Mouse (Mus musculus) Patski (cell line): ENCODE measurements around the gene Mien1. TPM values are rescaled to one million over a fixed set of nuclear protein-coding genes. Genes with fewer than 3 reads are reported as not detected.

Source experiments
- ATAC-seq: fragments of 100-300 bp; one replicate; pipeline ENCODE4 v1.8.0; 2021
- CTCF ChIA-PET: fragments of 350-600 bp; sonication (Branson Sonifier 250); formaldehyde crosslinking; loops from one replicate; lab custom pipeline; 2022; ENCODE audit warnings: inconsistent platforms; lab: Charles Lee
- POLR2A ChIA-PET: fragments of 350-600 bp; sonication (Branson Sonifier 250); formaldehyde crosslinking; loops from one replicate; lab custom pipeline; 2022; ENCODE audit warnings: antibody characterized with exemption, inconsistent platforms; lab: Charles Lee
- DNase-seq: peaks from one replicate; pipeline ENCODE4 v3.0.0-alpha.2; 2011; ENCODE audit warnings: low read depth, low spot score
- H3K27me3 ChIP-seq: fragments of 371-371 bp; one replicate; pipeline ENCODE4 v1.5.1; 2021
- CTCF ChIP-seq: fragments of 100-300 bp; IDR thresholded peaks from one replicate; pipeline ENCODE4 v1.5.1; 2021
- in situ Hi-C: fragments of 300-500 bp; cut with MboI; formaldehyde crosslinking; loops from 3 replicates; pipeline ENCODE4 v1.11.1; 2018; ENCODE audit warnings: low pct_unique_long_range_greater_than_20kb, mixed read lengths
- polyA plus RNA-seq: library from polyadenylated mRNA; unstranded; gene quantifications from one replicate; pipeline ENCODE4 v1.2.3, GENCODE M21; 2021

The Mien1 gene
- polyA plus RNA-seq, result 100 TPM

GRCm38 (mm10) chr11:98438331-98439158, at the start of gene Mien1:
Mien1 (minus strand) TSS chr11:98438991.
- peak; percentile 63 for DNase-seq
- in situ Hi-C loops, result loop anchor here (5.0 kb wide), 1 partner anchor 96 kb away; no protein-coding TSS in a partner anchor
- CTCF ChIA-PET, result interaction anchor here (0.7 to 1.8 kb wide), 10 partner anchors 10 to 96 kb away, joined by 3 to 17 read pairs (median 6); partner anchors contain the start of gene Erbb2
- ATAC-seq, result peak; percentile 82
- peak; percentile 99 for TF ChIP-seq CTCF
- POLR2A ChIA-PET, result interaction anchor here (0.6 to 2.1 kb wide), 4 partner anchors 22 to 91 kb away, joined by 3 to 9 read pairs (median 5); partner anchors contain the start of genes Erbb2, Pnmt and Ppp1r1b
- no peaks in the 10 kb centered on the region for H3K27me3 ChIP-seq

GRCm38 (mm10) chr11:98487526-98488040, 48.8 kb upstream of the Mien1 start:
- no peak for TF ChIP-seq CTCF
- no peak for DNase-seq
- ATAC-seq, result no peak
- ChIA-PET POLR2A (no interaction called here), CTCF (no interaction called here)
- peaks cover 27% of the 10 kb centered on the region for H3K27me3 ChIP-seq
- in situ Hi-C loops, result no loop called here

- H3K27me3 ChIP-seq, result peaks cover 44% of the 10 kb centered on the region
- no peak for TF ChIP-seq CTCF
- DNase-seq, result no peak
- ATAC-seq, result no peak
- CTCF ChIA-PET, result no interaction called here
- in situ Hi-C loops, result no loop called here
- POLR2A ChIA-PET, result no interaction called here
These were observed 47.0 kb upstream of the Mien1 start for GRCm38 (mm10) chr11:98485749-98486148.

GRCm38 (mm10) chr11:98482067-98482466, 43.3 kb upstream of the Mien1 start:
- ChIA-PET POLR2A (no interaction called here), CTCF (no interaction called here)
- DNase-seq (no peak), ATAC-seq (no peak)
- no peak for TF ChIP-seq CTCF
- H3K27me3 ChIP-seq, result peaks cover 69% of the 10 kb centered on the region
- in situ Hi-C loops, result no loop called here

- ATAC-seq, result no peak
- H3K27me3 ChIP-seq, result peaks cover 78% of the 10 kb centered on the region
- in situ Hi-C loops, result no loop called here
- POLR2A ChIA-PET, result no interaction called here
- CTCF ChIA-PET, result no interaction called here
- no peak for DNase-seq
- TF ChIP-seq CTCF, result no peak
These were observed 42.4 kb upstream of the Mien1 start for GRCm38 (mm10) chr11:98481231-98481630.

- ChIA-PET POLR2A (no interaction called here), CTCF (no interaction called here)
- peaks cover 83% of the 10 kb centered on the region for H3K27me3 ChIP-seq
- TF ChIP-seq CTCF, result no peak
- in situ Hi-C loops, result no loop called here
- ATAC-seq (no peak), DNase-seq (no peak)
These were observed 41.2 kb upstream of the Mien1 start for GRCm38 (mm10) chr11:98479940-98480497.

DNA sequence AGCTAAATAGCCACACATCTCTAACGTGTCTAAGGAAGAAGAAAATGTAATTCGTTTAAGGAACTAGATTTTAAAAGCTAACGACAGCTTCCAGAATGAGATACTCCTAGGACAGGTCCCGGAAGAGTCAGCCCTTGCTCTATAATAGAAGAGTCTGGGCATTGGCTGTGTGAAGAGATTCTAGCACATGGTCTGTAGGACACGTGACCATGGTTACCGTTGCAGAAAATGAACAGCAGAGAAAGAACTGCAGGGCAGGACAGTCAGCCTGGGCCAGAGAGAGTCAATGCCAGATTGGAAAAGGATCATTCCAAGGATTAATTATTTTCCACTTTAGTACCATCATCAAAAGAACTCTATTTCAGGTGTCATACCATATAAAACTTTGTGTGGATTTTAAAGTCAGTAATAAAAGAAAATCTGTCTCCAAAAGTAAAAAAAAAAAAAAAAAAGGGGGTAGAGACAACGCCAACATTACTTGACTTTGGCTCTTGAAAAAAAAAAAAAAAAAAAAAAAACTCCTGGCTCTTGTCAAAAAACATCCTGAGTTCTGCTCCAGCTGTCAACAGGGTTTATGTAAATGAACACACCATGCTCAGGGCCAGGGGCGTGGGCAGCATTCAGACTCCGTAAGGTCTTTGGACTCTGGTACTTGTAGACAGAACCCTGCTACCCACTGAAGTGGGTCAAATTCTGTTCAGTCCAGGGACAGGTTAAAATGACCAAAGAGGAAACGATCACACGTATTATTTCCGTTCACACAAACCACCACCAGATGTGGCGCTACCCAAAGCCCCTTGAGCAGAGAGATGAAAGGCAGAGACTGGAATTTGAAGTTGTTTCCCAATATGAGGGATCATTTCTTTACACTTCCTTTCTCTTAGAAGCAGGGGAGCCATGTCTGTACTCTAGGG, 40.5 kb upstream of the Mien1 start:
- DNase-seq (no peak), ATAC-seq (no peak)
- TF ChIP-seq CTCF, result no peak
- POLR2A ChIA-PET, result no interaction called here
- in situ Hi-C loops, result no loop called here
- H3K27me3 ChIP-seq, result peaks cover 76% of the 10 kb centered on the region
- CTCF ChIA-PET, result no interaction called here

DNA sequence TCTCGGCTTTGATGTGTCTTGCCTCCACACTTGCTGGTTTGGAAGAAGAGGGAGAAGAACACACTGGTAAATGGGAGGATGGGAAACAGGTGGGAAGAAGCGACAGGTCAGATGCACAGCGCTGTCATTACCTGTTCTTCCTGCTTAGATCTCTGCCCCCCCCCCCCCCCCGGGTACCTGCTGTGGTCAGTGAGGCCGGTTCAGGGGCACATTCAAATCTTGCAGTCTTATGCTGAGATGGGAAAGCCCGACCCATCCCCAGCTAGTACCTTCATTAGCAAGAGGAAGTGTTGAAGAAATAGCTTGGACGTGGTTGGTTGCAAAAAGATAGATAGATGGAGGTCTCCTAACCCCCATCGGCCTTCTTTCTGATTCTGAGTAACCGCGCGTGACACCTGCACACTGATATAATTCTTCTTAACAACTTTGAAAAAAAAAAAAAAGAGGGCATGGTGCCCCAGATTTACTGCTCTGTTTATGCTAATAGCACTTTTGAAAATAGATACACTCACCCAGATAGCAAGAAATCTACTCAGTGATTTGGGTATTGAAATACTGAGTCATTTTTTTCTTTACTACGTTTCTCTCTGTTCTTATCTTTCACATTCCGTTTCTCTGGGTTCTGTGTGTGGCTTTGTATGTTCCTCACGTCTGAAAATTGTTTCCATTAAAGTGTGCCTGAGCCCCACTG, 38.4 kb upstream of the Mien1 start:
- in situ Hi-C loops, result no loop called here
- no peak for ATAC-seq
- POLR2A ChIA-PET, result no interaction called here
- DNase-seq, result no peak
- no peak for TF ChIP-seq CTCF
- peaks cover 73% of the 10 kb centered on the region for H3K27me3 ChIP-seq
- CTCF ChIA-PET, result no interaction called here

DNA sequence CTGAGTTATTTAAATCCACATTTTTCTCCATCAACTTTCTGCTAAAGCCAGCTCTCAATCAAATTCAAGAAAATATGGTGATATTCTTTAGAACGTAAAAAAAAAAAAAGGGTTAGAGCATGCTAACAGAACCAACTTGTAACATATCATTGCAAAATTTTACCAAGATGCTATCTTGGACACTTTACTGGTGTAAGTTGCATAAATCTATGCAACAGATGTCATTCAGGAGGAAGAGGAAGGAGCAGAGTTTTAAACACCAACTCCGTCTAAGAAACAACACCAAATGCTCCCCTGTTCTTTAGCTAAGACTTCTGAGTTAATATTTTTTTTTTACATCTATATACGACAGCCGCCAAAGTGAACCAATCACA, 37.6 kb upstream of the Mien1 start:
- ChIA-PET POLR2A (interaction anchor here (0.7 kb wide), 1 partner anchor 229 kb away, joined by 3 read pairs; no protein-coding TSS in a partner anchor), CTCF (no interaction called here)
- TF ChIP-seq CTCF, result no peak
- H3K27me3 ChIP-seq, result peaks cover 71% of the 10 kb centered on the region
- ATAC-seq, result no peak
- in situ Hi-C loops, result no loop called here
- no peak for DNase-seq
